13 mouse cellular contexts compared by ENCODE assay signal in genomic region chr7:24371809-24372145, GRCm38 (mm10). TPM values are rescaled to one million over a fixed set of nuclear protein-coding genes. Genes with fewer than 3 reads are reported as not detected.
A peak's percentile ranks its signal among the peaks of the same experiment; 100 is the strongest.
DNase-seq lines count a peak whose midpoint lies in the region; ATAC-seq lines count a peak whose summit lies in the region.
"Had no signal": no experiment of that assay in that cellular context is flagged by ENCODE, and none has a peak within 500 bp of the region (broad histone marks: within the 10 kb centered on the region; RNA-seq: fewer than 3 reads in every experiment).

No protein-coding gene starts in this region.

- no peak overlapping the region for H3K4me3 ChIP-seq in hindbrain, embryonic 10.5 days
- H3K4me3 ChIP-seq in hindbrain, embryonic 16.5 days (ENCODE audit: low read length): no peak overlapping the region
- H3K4me3 ChIP-seq in liver, embryonic 15.5 days (replicated peaks): peak overlapping the region; percentile 86
- no peak overlapping the region for H3K4me3 ChIP-seq in kidney, embryonic 16.5 days (ENCODE audit: low read length)
- H3K4me3 ChIP-seq: midbrain, embryonic 12.5 days; neural tube, embryonic 12.5 days had no signal

- 76% methylated on average over 3 of the region's 3 CpGs for WGBS in hindbrain, embryonic 10.5 days
- 69% methylated on average over 3 of the region's 3 CpGs for WGBS in hindbrain, embryonic 16.5 days
- 8% methylated on average over 3 of the region's 3 CpGs for WGBS in liver, embryonic 15.5 days (ENCODE audit: insufficient replicate concordance)
- 62% methylated on average over 3 of the region's 3 CpGs for WGBS in kidney, embryonic 16.5 days

- H3K36me3 ChIP-seq in hindbrain, embryonic 10.5 days: no peaks in the 10 kb centered on the region
- H3K36me3 ChIP-seq in hindbrain, embryonic 16.5 days (ENCODE audit: control insufficient read depth, insufficient read depth, low read length): no peaks in the 10 kb centered on the region
- peaks cover 36% of the 10 kb centered on the region for H3K36me3 ChIP-seq in liver, embryonic 15.5 days (replicated peaks)
- H3K36me3 ChIP-seq in kidney, embryonic 16.5 days (ENCODE audit: insufficient read depth, low read length): no peaks in the 10 kb centered on the region
- H3K36me3 ChIP-seq: midbrain, embryonic 12.5 days; neural tube, embryonic 12.5 days had no signal

- no peak overlapping the region for H3K9ac ChIP-seq in hindbrain, embryonic 16.5 days (ENCODE audit: low read depth, low read length)
- peak overlapping the region; percentile 100 for H3K9ac ChIP-seq in liver, embryonic 15.5 days
- no peak overlapping the region for H3K9ac ChIP-seq in kidney, embryonic 16.5 days (replicated peaks; ENCODE audit: low read length)
- H3K9ac ChIP-seq: midbrain, embryonic 12.5 days; neural tube, embryonic 12.5 days had no signal

- H3K27me3 ChIP-seq in hindbrain, embryonic 10.5 days (ENCODE audit: insufficient read depth, poor library complexity, severe bottlenecking): peaks cover 5% of the 10 kb centered on the region
- no peaks in the 10 kb centered on the region; the same call in 1 of the 2 replicates for H3K27me3 ChIP-seq in hindbrain, embryonic 16.5 days (replicated peaks; ENCODE audit: control insufficient read depth, insufficient read depth, low read length)
- H3K27me3 ChIP-seq in liver, embryonic 15.5 days: no peaks in the 10 kb centered on the region
- no peaks in the 10 kb centered on the region for H3K27me3 ChIP-seq in kidney, embryonic 16.5 days (ENCODE audit: insufficient read depth, low read length)
- H3K27me3 ChIP-seq: neural tube, embryonic 12.5 days had no signal

- no peak for DNase-seq in hindbrain, embryonic 10.5 days (ENCODE audit: low spot score)
- DNase-seq in A20 (ENCODE audit: low read depth, low spot score): peak; percentile 60
- DNase-seq in CD4-positive helper T cell, adult 2 months (ENCODE audit: low read depth, low spot score): peak; percentile 41
- DNase-seq: cerebellum, postnatal 36 days; kidney, adult 18-20 months; right cerebral cortex, adult 18-20 months had no signal

- ATAC-seq in hindbrain, embryonic 16.5 days: no peak
- ATAC-seq in liver, embryonic 15.5 days (ENCODE audit: insufficient read depth): no peak
- no peak for ATAC-seq in megakaryocyte-erythroid progenitor cell, adult 5-6 weeks (replicated peaks; ENCODE audit: low FRiP score, low TSS enrichment, poor library complexity, severe bottlenecking)
- no peak for ATAC-seq in kidney, embryonic 16.5 days (ENCODE audit: low FRiP score, low TSS enrichment)

- no peak overlapping the region for H3K4me2 ChIP-seq in hindbrain, embryonic 16.5 days (ENCODE audit: low read length)
- peak overlapping the region; percentile 92 for H3K4me2 ChIP-seq in liver, embryonic 15.5 days
- H3K4me2 ChIP-seq in kidney, embryonic 16.5 days (replicated peaks; ENCODE audit: low read depth, low read length): no peak overlapping the region
- H3K4me2 ChIP-seq: midbrain, embryonic 12.5 days; neural tube, embryonic 12.5 days had no signal

- H3K4me1 ChIP-seq in hindbrain, embryonic 10.5 days (replicated peaks): peaks cover 18% of the 10 kb centered on the region
- peaks cover 5% of the 10 kb centered on the region; the same call in 1 of the 2 replicates for H3K4me1 ChIP-seq in hindbrain, embryonic 16.5 days (ENCODE audit: control insufficient read depth, insufficient read depth, low read depth, low read length)
- peaks cover 81% of the 10 kb centered on the region for H3K4me1 ChIP-seq in liver, embryonic 15.5 days (replicated peaks)
- peaks cover 17% of the 10 kb centered on the region; the same call in 1 of the 2 replicates for H3K4me1 ChIP-seq in kidney, embryonic 16.5 days (ENCODE audit: insufficient read depth, low read length)

- peaks cover 3% of the 10 kb centered on the region; the same call in 1 of the 2 replicates for H3K9me3 ChIP-seq in hindbrain, embryonic 10.5 days
- H3K9me3 ChIP-seq in hindbrain, embryonic 16.5 days (ENCODE audit: control insufficient read depth, low read length): no peaks in the 10 kb centered on the region
- no peaks in the 10 kb centered on the region for H3K9me3 ChIP-seq in liver, embryonic 15.5 days (replicated peaks)
- H3K9me3 ChIP-seq in kidney, embryonic 16.5 days (ENCODE audit: low read length): no peaks in the 10 kb centered on the region
- H3K9me3 ChIP-seq: midbrain, embryonic 12.5 days; neural tube, embryonic 12.5 days had no signal

- H3K27ac ChIP-seq in hindbrain, embryonic 10.5 days: peak overlapping the region; percentile 53
- no peak overlapping the region for H3K27ac ChIP-seq in hindbrain, embryonic 16.5 days (ENCODE audit: low read depth, low read length)
- peak overlapping the region; percentile 98 for H3K27ac ChIP-seq in liver, embryonic 15.5 days (replicated peaks)
- no peak overlapping the region for H3K27ac ChIP-seq in kidney, embryonic 16.5 days (ENCODE audit: low read length)
- H3K27ac ChIP-seq: midbrain, embryonic 12.5 days; neural tube, embryonic 12.5 days had no signal

RNA-seq across cellular contexts. Expression of gene Kcnn4, which starts 1.7 kb away (rescaled TPM):
- 3.9 and 4.2 TPM in 2 replicates for polyA plus RNA-seq in hindbrain, embryonic 10.5 days (2016; fragmentation: Nextera tagmentation; extraction: Ambion mirVana)
- polyA plus RNA-seq in hindbrain, embryonic 16.5 days (2015; fragmentation: Nextera tagmentation; extraction: Ambion mirVana): 2.5 and 3.2 TPM in 2 replicates
- polyA plus RNA-seq in liver, embryonic 15.5 days (2015; fragmentation: Nextera tagmentation; extraction: Ambion mirVana): 127 and 144 TPM in 2 replicates
- 120 and 147 TPM in 2 replicates for total RNA-seq in megakaryocyte-erythroid progenitor cell, adult 5-6 weeks (2014; fragmentation: Nextera tagmentation)
- 121 and 155 TPM in 2 replicates for total RNA-seq in megakaryocyte-erythroid progenitor cell, adult 5-6 weeks (2017)
- polyA plus RNA-seq in kidney, embryonic 16.5 days (2015; fragmentation: Nextera tagmentation; extraction: Ambion mirVana): 4.4 and 4.9 TPM in 2 replicates

RNA-seq across cellular contexts. Expression of gene Lypd5, which starts 22.8 kb away (rescaled TPM):
- not detected in 2 replicates for polyA plus RNA-seq in hindbrain, embryonic 10.5 days (2016; fragmentation: Nextera tagmentation; extraction: Ambion mirVana)
- polyA plus RNA-seq in hindbrain, embryonic 16.5 days (2015; fragmentation: Nextera tagmentation; extraction: Ambion mirVana): not detected in 2 replicates
- not detected in 2 replicates for polyA plus RNA-seq in liver, embryonic 15.5 days (2015; fragmentation: Nextera tagmentation; extraction: Ambion mirVana)
- not detected in 2 replicates for total RNA-seq in megakaryocyte-erythroid progenitor cell, adult 5-6 weeks (2014; fragmentation: Nextera tagmentation)
- total RNA-seq in megakaryocyte-erythroid progenitor cell, adult 5-6 weeks (2017): not detected in 2 replicates
- not detected in 2 replicates for polyA plus RNA-seq in kidney, embryonic 16.5 days (2015; fragmentation: Nextera tagmentation; extraction: Ambion mirVana)
- total RNA-seq: heart, postnatal 4 days had no signal
- polyA plus RNA-seq: midbrain, embryonic 12.5 days; neural tube, embryonic 12.5 days had no signal

RNA-seq across cellular contexts. Expression of gene Smg9, which starts 27.6 kb away (rescaled TPM):
- polyA plus RNA-seq in hindbrain, embryonic 10.5 days (2016; fragmentation: Nextera tagmentation; extraction: Ambion mirVana): 27.4 and 32.7 TPM in 2 replicates
- polyA plus RNA-seq in hindbrain, embryonic 16.5 days (2015; fragmentation: Nextera tagmentation; extraction: Ambion mirVana): 38.2 and 38.9 TPM in 2 replicates
- polyA plus RNA-seq in liver, embryonic 15.5 days (2015; fragmentation: Nextera tagmentation; extraction: Ambion mirVana): 14.8 and 15.9 TPM in 2 replicates
- total RNA-seq in megakaryocyte-erythroid progenitor cell, adult 5-6 weeks (2014; fragmentation: Nextera tagmentation): 32.7 and 41.2 TPM in 2 replicates
- 11.2 and 26.3 TPM in 2 replicates for total RNA-seq in megakaryocyte-erythroid progenitor cell, adult 5-6 weeks (2017)
- polyA plus RNA-seq in kidney, embryonic 16.5 days (2015; fragmentation: Nextera tagmentation; extraction: Ambion mirVana): 28.3 and 31.9 TPM in 2 replicates

RNA-seq across cellular contexts. Expression of gene Tescl, which starts 38.0 kb away (rescaled TPM):
- 0.25 TPM in 1 of 2 replicates, not detected in the other for polyA plus RNA-seq in hindbrain, embryonic 10.5 days (2016; fragmentation: Nextera tagmentation; extraction: Ambion mirVana)
- 0.25 and 0.44 TPM in 2 replicates for polyA plus RNA-seq in hindbrain, embryonic 16.5 days (2015; fragmentation: Nextera tagmentation; extraction: Ambion mirVana)
- polyA plus RNA-seq in liver, embryonic 15.5 days (2015; fragmentation: Nextera tagmentation; extraction: Ambion mirVana): not detected in 2 replicates
- not detected in 2 replicates for total RNA-seq in megakaryocyte-erythroid progenitor cell, adult 5-6 weeks (2014; fragmentation: Nextera tagmentation)
- not detected in 2 replicates for total RNA-seq in megakaryocyte-erythroid progenitor cell, adult 5-6 weeks (2017)
- polyA plus RNA-seq in kidney, embryonic 16.5 days (2015; fragmentation: Nextera tagmentation; extraction: Ambion mirVana): 0.19 and 0.42 TPM in 2 replicates
- polyA plus RNA-seq: midbrain, embryonic 12.5 days; neural tube, embryonic 12.5 days had no signal

RNA-seq across cellular contexts. Expression of gene Zfp94, which starts 55.3 kb away (rescaled TPM):
- polyA plus RNA-seq in hindbrain, embryonic 10.5 days (2016; fragmentation: Nextera tagmentation; extraction: Ambion mirVana): 10.8 and 13.2 TPM in 2 replicates
- polyA plus RNA-seq in hindbrain, embryonic 16.5 days (2015; fragmentation: Nextera tagmentation; extraction: Ambion mirVana): 19.2 and 19.8 TPM in 2 replicates
- polyA plus RNA-seq in liver, embryonic 15.5 days (2015; fragmentation: Nextera tagmentation; extraction: Ambion mirVana): 1.7 TPM in 2 replicates
- total RNA-seq in megakaryocyte-erythroid progenitor cell, adult 5-6 weeks (2014; fragmentation: Nextera tagmentation): 3.3 and 6.7 TPM in 2 replicates
- total RNA-seq in megakaryocyte-erythroid progenitor cell, adult 5-6 weeks (2017): 3.0 and 4.4 TPM in 2 replicates
- 12.8 and 13.9 TPM in 2 replicates for polyA plus RNA-seq in kidney, embryonic 16.5 days (2015; fragmentation: Nextera tagmentation; extraction: Ambion mirVana)

Comparison
In these comparisons a context has a peak if more than half of its experiments do, and no peak if none do; other contexts are left out.
1. H3K27ac ChIP-seq: peak in hindbrain, embryonic 10.5 days (single experiment) and liver, embryonic 15.5 days (single experiment); none in hindbrain, embryonic 16.5 days (single experiment) and kidney, embryonic 16.5 days (single experiment).
2. RNA of gene Kcnn4, which starts 1.7 kb away (polyA plus RNA-seq): 127 to 144 TPM in liver, embryonic 15.5 days; 4.4 to 4.9 TPM in kidney, embryonic 16.5 days, 3.9 to 4.2 TPM in hindbrain, embryonic 10.5 days and 2.5 to 3.2 TPM in hindbrain, embryonic 16.5 days; every median in the first group is over 10 times any median in the second.